Mouse (Mus musculus): ENCODE results near the gene Chst5. TPM values are rescaled to one million over a fixed set of nuclear protein-coding genes. Genes with fewer than 3 reads are reported as not detected.
"Not testable (repeated sequence)": the region's sequence is repeated elsewhere in the genome, so short reads cannot be mapped to it uniquely, and the experiment has no call there.

Chst5 gene
- polyA plus RNA-seq, 1 experiment from 2014 or later, result 2.2 TPM

DNA sequence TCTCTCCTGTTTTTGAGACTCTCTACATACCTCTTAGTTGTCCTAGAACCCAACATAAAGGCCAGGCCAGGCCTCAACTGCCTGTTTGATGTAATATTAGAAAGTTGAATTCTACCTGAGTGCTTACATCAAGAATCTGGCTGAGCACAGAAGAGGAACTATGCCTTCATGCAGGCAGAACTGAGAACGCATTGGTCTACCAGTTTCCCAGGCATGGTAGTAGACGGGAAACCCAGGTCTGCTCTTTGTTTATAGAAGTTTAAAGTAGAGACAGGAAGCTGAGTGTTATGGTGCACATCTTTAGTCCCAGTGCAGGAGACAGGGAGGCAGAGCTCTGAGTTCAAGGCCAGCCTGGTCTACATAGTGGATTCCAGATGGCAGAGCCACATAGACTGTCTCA is 36.9 kb upstream of the Chst5 start:
- Histone ChIP-seq H3K27me3 (ENCODE audit: control insufficient read depth, insufficient read depth, low read length) (no peaks in the 10 kb centered on the region), H3K4me3 (ENCODE audit: low read depth, low read length) (no peak overlapping the region), H3K27ac (replicated peaks; ENCODE audit: low read depth, low read length) (no peak overlapping the region), H3K9ac (replicated peaks; ENCODE audit: low read length) (no peak overlapping the region), H3K9me3 (replicated peaks; ENCODE audit: control insufficient read depth, low read length) (no peaks in the 10 kb centered on the region), H3K4me2 (ENCODE audit: low read depth, low read length) (no peak overlapping the region), H3K36me3 (replicated peaks; ENCODE audit: control insufficient read depth, insufficient read depth, low read depth, low read length) (peaks cover 2% of the 10 kb centered on the region), H3K4me1 (ENCODE audit: control insufficient read depth, insufficient read depth, low read length) (no peaks in the 10 kb centered on the region)
- no peak for DNase-seq (ENCODE audit: low spot score)
- ATAC-seq (replicated peaks; ENCODE audit: insufficient number of reproducible peaks, low FRiP score, low TSS enrichment, low read depth), result no peak
- WGBS, result 87% methylated on average over 2 of the region's 2 CpGs

DNA sequence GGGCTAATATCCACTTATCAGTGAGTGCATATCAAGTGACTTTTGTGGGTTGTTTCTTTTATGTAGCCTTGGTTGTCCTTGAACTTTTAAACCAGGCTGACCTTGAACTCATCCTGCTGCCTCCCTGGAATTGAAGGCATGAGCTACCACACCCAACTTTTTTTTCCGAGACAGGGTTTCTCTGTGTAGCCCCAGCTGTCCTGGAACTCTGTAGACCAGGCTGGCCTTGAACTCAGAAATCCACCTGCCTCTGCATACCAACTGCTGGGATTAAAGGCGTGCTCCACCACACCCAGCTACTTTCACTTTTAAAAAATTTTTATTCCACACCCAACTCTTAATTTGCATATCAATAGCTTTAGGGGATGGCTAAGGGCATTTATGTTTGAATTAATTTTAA is 33.3 kb upstream of the Chst5 start:
- no peak overlapping the region for H3K4me3 ChIP-seq (ENCODE audit: low read depth, low read length)
- H3K9ac ChIP-seq (replicated peaks; ENCODE audit: low read length), result no peak overlapping the region
- no peaks in the 10 kb centered on the region; the same call in 1 of the 2 replicates for H3K36me3 ChIP-seq (replicated peaks; ENCODE audit: control insufficient read depth, insufficient read depth, low read depth, low read length)
- H3K27me3 ChIP-seq (ENCODE audit: control insufficient read depth, insufficient read depth, low read length), result no peaks in the 10 kb centered on the region
- H3K9me3 ChIP-seq (replicated peaks; ENCODE audit: control insufficient read depth, low read length), result no peaks in the 10 kb centered on the region
- peaks cover 4% of the 10 kb centered on the region; the same call in 1 of the 2 replicates for H3K4me1 ChIP-seq (ENCODE audit: control insufficient read depth, insufficient read depth, low read length)
- ATAC-seq (replicated peaks; ENCODE audit: insufficient number of reproducible peaks, low FRiP score, low TSS enrichment, low read depth), result no peak
- no peak overlapping the region for H3K4me2 ChIP-seq (ENCODE audit: low read depth, low read length)
- 83% methylated on average over 2 of the region's 2 CpGs for WGBS
- DNase-seq (ENCODE audit: low spot score), result no peak
- no peak overlapping the region for H3K27ac ChIP-seq (replicated peaks; ENCODE audit: low read depth, low read length)

DNA sequence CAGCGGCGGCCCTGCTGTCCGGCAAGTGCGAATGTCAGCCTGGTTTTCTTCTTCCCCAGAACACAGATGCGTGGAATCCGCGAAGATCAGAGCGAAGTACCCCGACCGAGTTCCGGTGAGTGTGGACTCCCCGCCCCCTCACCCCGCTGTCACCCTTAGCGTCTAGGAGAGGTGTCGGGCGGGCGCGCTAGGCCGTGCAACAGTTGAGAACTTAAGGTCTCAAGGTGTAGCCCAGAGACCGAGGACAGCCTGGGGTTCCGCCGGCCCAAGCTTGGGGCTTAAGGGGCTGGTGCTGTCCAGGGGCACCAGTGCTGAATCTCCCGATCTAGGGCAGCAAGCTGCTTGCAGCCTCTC is 30.8 kb upstream of the Chst5 start:
- Histone ChIP-seq H3K36me3 (replicated peaks; ENCODE audit: control insufficient read depth, insufficient read depth, low read depth, low read length) (no peaks in the 10 kb centered on the region), H3K4me2 (ENCODE audit: low read depth, low read length) (peak overlapping the region; percentile 91), H3K4me3 (ENCODE audit: low read depth, low read length) (peak overlapping the region; percentile 76), H3K9ac (replicated peaks; ENCODE audit: low read length) (peak overlapping the region; percentile 75), H3K27ac (replicated peaks; ENCODE audit: low read depth, low read length) (no peak overlapping the region; the same call in 1 of the 2 replicates), H3K9me3 (replicated peaks; ENCODE audit: control insufficient read depth, low read length) (no peaks in the 10 kb centered on the region), H3K27me3 (ENCODE audit: control insufficient read depth, insufficient read depth, low read length) (no peaks in the 10 kb centered on the region), H3K4me1 (ENCODE audit: control insufficient read depth, insufficient read depth, low read length) (peaks cover 4% of the 10 kb centered on the region; the same call in 1 of the 2 replicates)
- 1% methylated on average over 23 of the region's 23 CpGs for WGBS
- DNase-seq (ENCODE audit: low spot score), result peak; percentile 68
- ATAC-seq (replicated peaks; ENCODE audit: insufficient number of reproducible peaks, low FRiP score, low TSS enrichment, low read depth), result peak; percentile 27; the same call in 1 of the 2 replicates

DNA sequence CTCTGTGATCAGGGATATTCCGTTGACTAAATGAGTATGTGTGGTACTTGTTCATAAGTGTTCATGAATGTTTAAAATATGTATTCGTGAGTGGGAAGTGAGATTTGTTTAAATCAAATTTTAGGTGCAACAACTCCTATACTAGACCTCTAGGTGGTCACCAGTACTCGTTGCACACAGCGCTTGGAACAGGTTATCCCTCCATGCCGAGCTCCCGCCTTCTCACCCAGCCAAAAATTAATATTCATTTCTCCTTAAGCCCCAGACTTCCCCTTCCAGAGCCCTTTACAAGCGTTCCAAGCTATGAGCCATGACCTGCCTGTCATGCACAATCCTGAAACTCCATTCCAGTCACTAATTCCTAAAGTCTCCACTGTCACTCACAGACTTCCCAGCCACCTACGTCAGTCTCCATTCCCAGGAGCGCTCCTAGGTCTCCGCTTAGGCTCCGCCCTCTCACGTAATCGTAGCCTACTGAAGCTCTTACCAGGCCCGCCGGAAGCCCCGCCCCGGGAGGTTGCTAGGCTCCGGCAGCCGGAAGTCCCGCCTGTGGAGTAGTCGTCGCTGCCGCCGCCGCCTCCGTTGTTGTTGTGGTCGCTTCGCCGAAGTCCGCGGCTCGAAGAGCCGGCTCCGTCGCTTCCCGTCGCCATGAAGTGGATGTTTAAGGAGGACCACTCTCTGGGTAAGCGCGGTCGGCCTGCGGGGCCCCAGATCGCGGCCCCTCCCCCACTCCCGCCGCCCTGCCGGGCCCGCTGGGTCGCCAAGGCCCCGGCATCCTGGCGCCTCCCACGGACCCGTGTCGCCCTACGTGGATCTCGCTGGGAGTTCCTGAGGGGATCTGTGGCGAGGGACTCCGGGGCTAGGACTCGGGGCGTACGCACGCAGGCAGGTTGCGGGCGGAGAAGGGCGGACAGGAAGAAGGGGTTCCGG is 30.2 kb upstream of the Chst5 start, which contains the start of gene Gabarapl2:
Gene Gabarapl2 (plus strand): TSS at position 533 of the 930 bp plus-strand sequence.
- Histone ChIP-seq H3K27ac (replicated peaks; ENCODE audit: low read depth, low read length) (no peak within 1 kb of the TSS; the same call in 1 of the 2 replicates), H3K4me2 (ENCODE audit: low read depth, low read length) (peak within 1 kb of the TSS; percentile 91), H3K4me1 (ENCODE audit: control insufficient read depth, insufficient read depth, low read length) (peaks cover 4% of the 10 kb centered on the region; the same call in 1 of the 2 replicates), H3K36me3 (replicated peaks; ENCODE audit: control insufficient read depth, insufficient read depth, low read depth, low read length) (no peaks in the 10 kb centered on the region), H3K9ac (replicated peaks; ENCODE audit: low read length) (peak within 1 kb of the TSS; percentile 75), H3K4me3 (ENCODE audit: low read depth, low read length) (peak within 1 kb of the TSS; percentile 76), H3K9me3 (replicated peaks; ENCODE audit: control insufficient read depth, low read length) (no peaks in the 10 kb centered on the region), H3K27me3 (ENCODE audit: control insufficient read depth, insufficient read depth, low read length) (no peaks in the 10 kb centered on the region)
- under 1% methylated on average over 65 of the region's 65 CpGs for WGBS
- ATAC-seq (replicated peaks; ENCODE audit: insufficient number of reproducible peaks, low FRiP score, low TSS enrichment, low read depth), result peak; percentile 95
- DNase-seq (ENCODE audit: low spot score), result peak; percentile 99

DNA sequence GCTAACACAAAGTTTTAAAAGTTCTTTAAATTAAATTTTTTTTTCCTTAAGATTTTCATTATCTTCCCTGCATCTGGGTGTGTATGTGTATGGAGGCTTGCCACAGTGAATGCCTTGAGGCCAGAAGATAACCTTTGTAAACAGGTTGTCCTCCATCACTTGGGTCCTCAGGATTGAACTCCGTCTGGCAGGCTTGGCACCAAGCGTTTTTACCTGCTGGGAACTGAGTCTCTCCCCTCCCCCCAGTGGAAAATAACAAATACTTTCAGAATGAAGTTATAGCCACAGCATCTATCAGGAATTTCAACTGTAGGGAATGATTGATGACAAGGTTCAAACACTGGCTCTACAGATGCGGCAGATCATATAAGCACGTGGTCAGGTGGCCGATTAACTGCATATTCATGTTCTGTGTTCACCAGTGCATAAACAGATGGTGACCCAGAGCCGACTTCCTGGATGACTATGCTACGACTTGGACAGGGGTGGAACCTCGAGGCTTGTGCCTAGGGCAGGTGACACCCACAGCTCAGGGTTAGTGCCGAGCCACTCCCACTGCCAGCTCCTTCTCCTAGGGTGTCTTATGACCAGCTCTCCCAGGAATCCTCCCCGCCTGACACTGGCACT is 29.4 kb upstream of the Chst5 start:
- DNase-seq (ENCODE audit: low spot score) (peak; percentile 11), ATAC-seq (replicated peaks; ENCODE audit: insufficient number of reproducible peaks, low FRiP score, low TSS enrichment, low read depth) (peak; percentile 66)
- H3K4me2 ChIP-seq (ENCODE audit: low read depth, low read length), result peak overlapping the region; percentile 49
- no peaks in the 10 kb centered on the region for H3K36me3 ChIP-seq (replicated peaks; ENCODE audit: control insufficient read depth, insufficient read depth, low read depth, low read length)
- peak overlapping the region; percentile 76 for H3K4me3 ChIP-seq (ENCODE audit: low read depth, low read length)
- WGBS, result 12% methylated on average over 10 of the region's 10 CpGs
- peak overlapping the region; percentile 32 for H3K9ac ChIP-seq (replicated peaks; ENCODE audit: low read length)
- no peak overlapping the region for H3K27ac ChIP-seq (replicated peaks; ENCODE audit: low read depth, low read length)
- no peaks in the 10 kb centered on the region for H3K27me3 ChIP-seq (ENCODE audit: control insufficient read depth, insufficient read depth, low read length)
- H3K9me3 ChIP-seq (replicated peaks; ENCODE audit: control insufficient read depth, low read length), result no peaks in the 10 kb centered on the region
- peaks cover 4% of the 10 kb centered on the region; the same call in 1 of the 2 replicates for H3K4me1 ChIP-seq (ENCODE audit: control insufficient read depth, insufficient read depth, low read length)

DNA sequence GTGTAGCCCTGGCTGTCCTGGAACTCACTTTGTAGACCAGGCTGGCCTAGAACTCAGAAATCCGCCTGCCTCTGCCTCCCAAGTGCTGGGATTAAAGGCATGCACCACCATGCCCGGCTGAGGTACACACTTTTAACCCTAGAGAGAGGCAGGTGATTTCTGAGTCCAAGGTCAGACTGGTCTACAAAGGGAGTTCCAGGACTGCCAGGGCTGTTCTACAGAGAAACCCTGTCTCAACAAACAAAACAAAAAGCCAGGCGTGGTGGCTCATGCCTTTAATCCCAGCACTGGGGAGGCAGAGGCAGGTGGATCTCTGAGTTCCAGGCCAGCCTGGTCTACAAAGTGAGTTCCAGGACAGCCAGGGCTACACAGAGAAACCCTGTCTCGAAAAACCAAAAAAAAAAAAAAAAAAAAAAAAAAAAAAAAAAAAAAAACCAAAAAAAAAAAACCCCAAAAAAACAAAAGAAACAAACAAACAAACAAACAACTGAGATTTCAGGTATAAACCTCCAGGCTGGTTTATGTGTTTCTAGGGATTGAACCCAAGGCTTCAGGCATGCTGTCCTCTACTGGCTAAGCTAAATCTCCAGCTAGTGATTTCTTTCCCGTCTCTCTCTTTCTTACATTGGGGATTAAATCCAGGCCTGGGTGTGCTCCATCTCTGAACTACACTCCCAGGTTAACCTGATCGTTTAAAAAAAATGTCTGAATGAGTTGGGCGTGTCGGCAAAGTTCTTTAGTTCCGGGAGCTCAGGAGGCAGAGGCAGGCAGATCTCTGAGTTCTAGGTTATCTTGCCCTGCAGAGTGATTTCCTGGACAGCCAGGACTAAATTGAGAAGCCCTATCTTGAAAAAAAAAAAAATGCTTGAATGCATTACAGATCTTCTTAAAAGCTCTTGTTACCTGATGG is 28.1 kb upstream of the Chst5 start:
- H3K27ac ChIP-seq (replicated peaks; ENCODE audit: low read depth, low read length); H3K9me3 ChIP-seq (replicated peaks; ENCODE audit: control insufficient read depth, low read length); H3K27me3 ChIP-seq (ENCODE audit: control insufficient read depth, insufficient read depth, low read length); ATAC-seq (replicated peaks; ENCODE audit: insufficient number of reproducible peaks, low FRiP score, low TSS enrichment, low read depth); DNase-seq (ENCODE audit: low spot score); H3K4me2 ChIP-seq (ENCODE audit: low read depth, low read length); H3K36me3 ChIP-seq (replicated peaks; ENCODE audit: control insufficient read depth, insufficient read depth, low read depth, low read length); H3K9ac ChIP-seq (replicated peaks; ENCODE audit: low read length); H3K4me1 ChIP-seq (ENCODE audit: control insufficient read depth, insufficient read depth, low read length); H3K4me3 ChIP-seq (ENCODE audit: low read depth, low read length): not testable (repeated sequence)
- WGBS, result 92% methylated on average over 8 of the region's 9 CpGs

DNA sequence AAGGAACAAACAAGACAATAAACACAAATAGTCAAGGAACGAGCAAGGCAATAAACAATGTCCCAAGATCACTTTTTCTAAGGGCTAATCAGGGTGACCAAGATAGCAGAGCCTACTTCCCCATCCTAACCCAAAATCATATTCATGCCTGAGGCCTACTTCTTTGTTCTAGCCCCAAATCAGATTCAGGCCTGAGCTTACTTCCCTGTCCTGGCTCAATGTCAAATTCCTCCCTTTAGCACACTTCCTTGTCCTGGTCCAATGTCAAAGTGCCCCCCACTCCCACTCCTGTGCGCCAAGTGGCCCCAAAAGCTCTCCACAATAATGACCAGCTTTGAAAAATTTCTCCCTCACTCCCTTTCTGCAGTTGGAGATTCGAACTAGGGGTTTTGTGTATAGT is 26.9 kb upstream of the Chst5 start:
- Histone ChIP-seq H3K27ac (replicated peaks; ENCODE audit: low read depth, low read length) (no peak overlapping the region), H3K4me2 (ENCODE audit: low read depth, low read length) (no peak overlapping the region), H3K36me3 (replicated peaks; ENCODE audit: control insufficient read depth, insufficient read depth, low read depth, low read length) (no peaks in the 10 kb centered on the region), H3K27me3 (ENCODE audit: control insufficient read depth, insufficient read depth, low read length) (no peaks in the 10 kb centered on the region), H3K4me3 (ENCODE audit: low read depth, low read length) (no peak overlapping the region), H3K9me3 (replicated peaks; ENCODE audit: control insufficient read depth, low read length) (no peaks in the 10 kb centered on the region), H3K4me1 (ENCODE audit: control insufficient read depth, insufficient read depth, low read length) (peaks cover 4% of the 10 kb centered on the region), H3K9ac (replicated peaks; ENCODE audit: low read length) (no peak overlapping the region)
- WGBS, result 70% methylated on average over 3 of the region's 3 CpGs
- DNase-seq (ENCODE audit: low spot score) (no peak), ATAC-seq (replicated peaks; ENCODE audit: insufficient number of reproducible peaks, low FRiP score, low TSS enrichment, low read depth) (no peak)

All from embryonic facial prominence, embryonic 11.5 days (tissue).